ENCODE assay signal across 25 mouse cellular contexts in genomic region chr6:24707090-24707489, GRCm38 (mm10). TPM values are rescaled to one million over a fixed set of nuclear protein-coding genes. Genes with fewer than 3 reads are reported as not detected.
DNase-seq lines count a peak whose midpoint lies in the region; ATAC-seq and TF ChIP-seq lines count a peak whose summit lies in the region.
"Had no signal": no experiment of that assay in that cellular context is flagged by ENCODE, and none has a peak within 500 bp of the region (broad histone marks: within the 10 kb centered on the region; RNA-seq: fewer than 3 reads in every experiment).

No protein-coding gene starts in this region.

- H3K4me1 ChIP-seq in heart, embryonic 11.5 days (ENCODE audit: control insufficient read depth, insufficient read depth, low read length) = no peaks in the 10 kb centered on the region
- no peaks in the 10 kb centered on the region for H3K4me1 ChIP-seq in MEL (ENCODE audit: control insufficient read depth in 1 of 2, insufficient read depth in 2 of 2, low read length in 2 of 2)
- no peaks in the 10 kb centered on the region for H3K4me1 ChIP-seq in intestine, postnatal 0 days (replicated peaks; ENCODE audit: control insufficient read depth, insufficient read depth, low read length)
- H3K4me1 ChIP-seq in stomach, embryonic 16.5 days (ENCODE audit: control insufficient read depth, insufficient read depth, low read length) = 0 out of 2 replicates have a peak, but pooled peaks cover 2% of the 10 kb centered on the region
- H3K4me1 ChIP-seq: embryonic facial prominence, embryonic 10.5 days; forebrain, embryonic 13.5 days; hindbrain, embryonic 15.5 days had no signal

- H3K27me3 ChIP-seq in heart, embryonic 11.5 days (ENCODE audit: control insufficient read depth, insufficient read depth, low read length) = no peaks in the 10 kb centered on the region
- no peaks in the 10 kb centered on the region; a peak in 1 of 4 replicates for H3K27me3 ChIP-seq in MEL (ENCODE audit: control insufficient read depth in 1 of 2, insufficient read depth in 2 of 2, low read length in 2 of 2)
- H3K27me3 ChIP-seq in intestine, postnatal 0 days (replicated peaks; ENCODE audit: control insufficient read depth, insufficient read depth, low read length) = no peaks in the 10 kb centered on the region
- no peaks in the 10 kb centered on the region for H3K27me3 ChIP-seq in stomach, embryonic 16.5 days (ENCODE audit: control insufficient read depth, insufficient read depth, low read length)
- H3K27me3 ChIP-seq: CH12.LX; forebrain, embryonic 13.5 days; heart, embryonic 15.5 days; hindbrain, embryonic 15.5 days had no signal

- no peaks in the 10 kb centered on the region for H3K79me2 ChIP-seq in MEL (ENCODE audit: control insufficient read depth, insufficient read depth, low read length, poor library complexity)

- no peak for TF ChIP-seq RAD21 in MEL (IDR thresholded peaks at IDR 0.05; ENCODE audit: low read depth, low read length)

- H3K36me3 ChIP-seq in heart, embryonic 11.5 days (ENCODE audit: control insufficient read depth, insufficient read depth, low read length) = no peaks in the 10 kb centered on the region
- no peaks in the 10 kb centered on the region for H3K36me3 ChIP-seq in MEL (ENCODE audit: control insufficient read depth in 1 of 2, insufficient read depth in 2 of 2, low read length in 2 of 2)
- no peaks in the 10 kb centered on the region for H3K36me3 ChIP-seq in intestine, postnatal 0 days (ENCODE audit: control insufficient read depth, insufficient read depth)
- H3K36me3 ChIP-seq in stomach, embryonic 16.5 days (ENCODE audit: control insufficient read depth, insufficient read depth, low read length) = no peaks in the 10 kb centered on the region
- H3K36me3 ChIP-seq: embryonic facial prominence, embryonic 10.5 days; heart, embryonic 10.5 days; heart, embryonic 15.5 days; hindbrain, embryonic 15.5 days had no signal

- peak; percentile 66 for DNase-seq in heart, adult 11 months
- peak; percentile 31 for DNase-seq in MEL (ENCODE audit: low read depth, low spot score)
- no peak for DNase-seq in layer of hippocampus, postnatal 25 days (ENCODE audit: extremely low spot score in 1 of 2, low spot score in 1 of 2)
- no peak for DNase-seq in Muller cell, postnatal 12 days (ENCODE audit: inconsistent ontology term)
- DNase-seq in urinary bladder, adult 2 months (ENCODE audit: low spot score) = no peak
- DNase-seq: adrenal gland, adult 8-10 months; adrenal gland, postnatal 36 days; cerebellum, adult 2 months; cerebellum, postnatal 10 days; forebrain, postnatal 0 days; gastrocnemius, postnatal 36 days; heart, adult 18-20 months; heart, postnatal 14 days had no signal

- H3K4me3 ChIP-seq in heart, embryonic 11.5 days (ENCODE audit: low read depth, low read length) = no peak overlapping the region
- H3K4me3 ChIP-seq in MEL (ENCODE audit: control insufficient read depth in 1 of 2, insufficient read depth in 1 of 2, low read depth in 2 of 2, low read length in 2 of 2) = no peak overlapping the region
- H3K4me3 ChIP-seq in intestine, postnatal 0 days (ENCODE audit: low read depth, low read length) = no peak overlapping the region
- no peak overlapping the region for H3K4me3 ChIP-seq in stomach, embryonic 16.5 days (replicated peaks; ENCODE audit: low read length)
- H3K4me3 ChIP-seq: embryonic facial prominence, embryonic 10.5 days; forebrain, embryonic 13.5 days; heart, embryonic 10.5 days; heart, embryonic 15.5 days; hindbrain, embryonic 15.5 days had no signal

- no peak for TF ChIP-seq CTCF in MEL (IDR thresholded peaks at IDR 0.05 in 2 of 3, conservative IDR thresholded peaks at IDR 0.05 in 1 of 3; ENCODE audit: control insufficient read depth in 1 of 3, insufficient read depth in 1 of 3, low read depth in 2 of 3, low read length in 3 of 3, poor library complexity in 1 of 3, severe bottlenecking in 1 of 3)
- TF ChIP-seq CTCF in intestine, postnatal 0 days (IDR thresholded peaks at IDR 0.05; ENCODE audit: low read depth) = no peak

- H3K4me2 ChIP-seq in heart, embryonic 11.5 days = no peak overlapping the region
- H3K4me2 ChIP-seq in intestine, postnatal 0 days (replicated peaks; ENCODE audit: low read depth) = no peak overlapping the region
- H3K4me2 ChIP-seq in stomach, embryonic 16.5 days (ENCODE audit: low read depth, low read length) = no peak overlapping the region
- H3K4me2 ChIP-seq: forebrain, embryonic 13.5 days; heart, embryonic 15.5 days; hindbrain, embryonic 15.5 days had no signal

- no peak for ATAC-seq in heart, embryonic 11.5 days (replicated peaks; ENCODE audit: insufficient number of reproducible peaks, low FRiP score, low TSS enrichment)
- peak; percentile 97 for ATAC-seq in intestine, postnatal 0 days
- peak; percentile 71 for ATAC-seq in stomach, embryonic 16.5 days (ENCODE audit: insufficient read depth, low FRiP score)
- ATAC-seq: forebrain, embryonic 13.5 days; forebrain, postnatal 0 days had no signal

- 71% methylated on average over 5 of the region's 5 CpGs for WGBS in heart, embryonic 11.5 days (ENCODE audit: insufficient replicate concordance)
- WGBS in intestine, postnatal 0 days = 35% methylated on average over 5 of the region's 5 CpGs
- WGBS in stomach, embryonic 16.5 days = 65% methylated on average over 5 of the region's 5 CpGs

- H3K27ac ChIP-seq in heart, embryonic 11.5 days (ENCODE audit: low read depth, low read length) = no peak overlapping the region
- no peak overlapping the region for H3K27ac ChIP-seq in MEL (ENCODE audit: control insufficient read depth, low read depth, low read length)
- peak overlapping the region; percentile 71 for H3K27ac ChIP-seq in intestine, postnatal 0 days (ENCODE audit: low read depth, low read length)
- H3K27ac ChIP-seq in stomach, embryonic 16.5 days (ENCODE audit: low read length) = peak overlapping the region; percentile 64
- H3K27ac ChIP-seq: embryonic facial prominence, embryonic 10.5 days; forebrain, embryonic 13.5 days; heart, embryonic 10.5 days; heart, embryonic 15.5 days; hindbrain, embryonic 15.5 days had no signal

- TF ChIP-seq EP300 in MEL (IDR thresholded peaks at IDR 0.05; ENCODE audit: low read depth in 1 of 2, low read length in 2 of 2) = no peak

- no peaks in the 10 kb centered on the region for H3K9me3 ChIP-seq in heart, embryonic 11.5 days (replicated peaks; ENCODE audit: control insufficient read depth, low read length)
- no peaks in the 10 kb centered on the region for H3K9me3 ChIP-seq in MEL (replicated peaks; ENCODE audit: insufficient read depth, low read length)
- H3K9me3 ChIP-seq in intestine, postnatal 0 days (ENCODE audit: control insufficient read depth) = no peaks in the 10 kb centered on the region
- no peaks in the 10 kb centered on the region for H3K9me3 ChIP-seq in stomach, embryonic 16.5 days (replicated peaks; ENCODE audit: control insufficient read depth, low read length)
- H3K9me3 ChIP-seq: embryonic facial prominence, embryonic 10.5 days; forebrain, embryonic 13.5 days; heart, embryonic 10.5 days; heart, embryonic 15.5 days; hindbrain, embryonic 15.5 days had no signal

- no peak overlapping the region for H3K9ac ChIP-seq in heart, embryonic 11.5 days (ENCODE audit: low read depth, low read length)
- no peak overlapping the region for H3K9ac ChIP-seq in MEL (ENCODE audit: control insufficient read depth, low read depth, low read length, poor library complexity, severe bottlenecking)
- H3K9ac ChIP-seq in intestine, postnatal 0 days (ENCODE audit: low read depth, low read length) = no peak overlapping the region
- H3K9ac ChIP-seq in stomach, embryonic 16.5 days (ENCODE audit: low read length) = no peak overlapping the region
- H3K9ac ChIP-seq: forebrain, embryonic 13.5 days; forebrain, postnatal 0 days; heart, embryonic 15.5 days; hindbrain, embryonic 15.5 days had no signal

- TF ChIP-seq POLR2A in MEL (IDR thresholded peaks at IDR 0.05; ENCODE audit: control insufficient read depth in 1 of 2, insufficient read depth in 1 of 2, low read depth in 1 of 2, low read length in 2 of 2, poor library complexity in 1 of 2) = no peak

TF ChIP-seq in MEL, 35 proteins besides CTCF, POLR2A, EP300 and RAD21:
- TF ChIP-seq USF2 (IDR thresholded peaks at IDR 0.05; ENCODE audit: borderline replicate concordance in 1 of 2, insufficient read depth in 1 of 2, low read depth in 1 of 2, low read length in 2 of 2) = no peak

RNA-seq across cellular contexts. Expression of gene Hyal6, which starts 26.0 kb away (rescaled TPM):
- not detected in 2 replicates for polyA plus RNA-seq in heart, embryonic 11.5 days (2014; fragmentation: Nextera tagmentation; extraction: Ambion mirVana)
- total RNA-seq in MEL (2012; rRNA removed) = not detected in 2 replicates
- not detected for polyA plus RNA-seq in MEL (2012; ENCODE audit: insufficient read depth in 1 of 2, insufficient read length in 2 of 2, low read depth in 1 of 2, low replicate concordance in 2 of 2, missing spikeins in 1 of 2)
- polyA plus RNA-seq in intestine, postnatal 0 days (2015; fragmentation: Nextera tagmentation; extraction: Ambion mirVana) = not detected in 2 replicates
- polyA plus RNA-seq in stomach, embryonic 16.5 days (2015; fragmentation: Nextera tagmentation; extraction: Ambion mirVana) = not detected in 2 replicates
- not detected for total RNA-seq in layer of hippocampus, postnatal 25 days (2021)
- 0.01 TPM in 1 of 2 replicates, not detected in the other for polyA plus RNA-seq in urinary bladder, adult 2 months (2012; rRNA removed)
- total RNA-seq: adrenal gland, adult 8-10 months; adrenal gland, postnatal 36 days; CH12.LX; forebrain, postnatal 0 days; gastrocnemius, adult 18-20 months; gastrocnemius, postnatal 36 days; heart, adult 18-20 months; heart, postnatal 14 days; hematopoietic stem cell, adult 5-6 weeks had no signal
- polyA plus RNA-seq: cerebellum, adult 2 months; embryonic facial prominence, embryonic 10.5 days; embryonic facial prominence, embryonic 14.5 days; forebrain, embryonic 13.5 days; forebrain, postnatal 0 days; heart, embryonic 10.5 days; heart, embryonic 15.5 days; hindbrain, embryonic 15.5 days had no signal

RNA-seq across cellular contexts. Expression of gene Hyal4, which starts 41.0 kb away (rescaled TPM):
- not detected in 2 replicates for polyA plus RNA-seq in heart, embryonic 11.5 days (2014; fragmentation: Nextera tagmentation; extraction: Ambion mirVana)
- total RNA-seq in MEL (2012; rRNA removed) = not detected in 2 replicates
- polyA plus RNA-seq in MEL (2012; ENCODE audit: insufficient read depth in 1 of 2, insufficient read length in 2 of 2, low read depth in 1 of 2, low replicate concordance in 2 of 2, missing spikeins in 1 of 2) = not detected
- polyA plus RNA-seq in intestine, postnatal 0 days (2015; fragmentation: Nextera tagmentation; extraction: Ambion mirVana) = not detected in 2 replicates
- not detected in 2 replicates for polyA plus RNA-seq in stomach, embryonic 16.5 days (2015; fragmentation: Nextera tagmentation; extraction: Ambion mirVana)
- not detected for total RNA-seq in layer of hippocampus, postnatal 25 days (2021)
- polyA plus RNA-seq in urinary bladder, adult 2 months (2012; rRNA removed) = 0.01 TPM in 1 of 2 replicates, not detected in the other
- total RNA-seq: adrenal gland, adult 8-10 months; adrenal gland, postnatal 36 days; CH12.LX; forebrain, postnatal 0 days; gastrocnemius, adult 18-20 months; gastrocnemius, postnatal 36 days; heart, adult 18-20 months; heart, postnatal 14 days; hematopoietic stem cell, adult 5-6 weeks had no signal
- polyA plus RNA-seq: cerebellum, adult 2 months; embryonic facial prominence, embryonic 10.5 days; embryonic facial prominence, embryonic 14.5 days; forebrain, embryonic 13.5 days; forebrain, postnatal 0 days; heart, embryonic 10.5 days; heart, embryonic 15.5 days; hindbrain, embryonic 15.5 days had no signal

RNA-seq across cellular contexts. Expression of gene Wasl, which starts 42.3 kb away (rescaled TPM):
- 37.5 and 47.1 TPM in 2 replicates for polyA plus RNA-seq in heart, embryonic 11.5 days (2014; fragmentation: Nextera tagmentation; extraction: Ambion mirVana)
- 3.6 and 4.3 TPM in 2 replicates for total RNA-seq in MEL (2012; rRNA removed)
- 10 to 100 TPM in 1 of 2 experiments, 1 to 10 TPM in 1; 9.5 to 33.3 TPM for polyA plus RNA-seq in MEL (2012; ENCODE audit: insufficient read depth in 1 of 2, insufficient read length in 2 of 2, low read depth in 1 of 2, low replicate concordance in 2 of 2, missing spikeins in 1 of 2)
- 103 and 120 TPM in 2 replicates for polyA plus RNA-seq in intestine, postnatal 0 days (2015; fragmentation: Nextera tagmentation; extraction: Ambion mirVana)
- polyA plus RNA-seq in stomach, embryonic 16.5 days (2015; fragmentation: Nextera tagmentation; extraction: Ambion mirVana) = 54.3 and 55.5 TPM in 2 replicates
- 100 to 1,000 TPM; 137 to 141 TPM for total RNA-seq in layer of hippocampus, postnatal 25 days (2021)
- 47.4 and 53.8 TPM in 2 replicates for polyA plus RNA-seq in urinary bladder, adult 2 months (2012; rRNA removed)

Comparison
In these comparisons a context has a peak if more than half of its experiments do, and no peak if none do; other contexts are left out.
1. DNase-seq: peak in heart, adult 11 months (single experiment) and MEL (single experiment); none in layer of hippocampus, postnatal 25 days (0 of 2), Muller cell, postnatal 12 days (single experiment) and urinary bladder, adult 2 months (single experiment).
2. H3K27ac ChIP-seq: peak in intestine, postnatal 0 days (single experiment) and stomach, embryonic 16.5 days (single experiment); none in heart, embryonic 11.5 days (single experiment) and MEL (single experiment).